Mouse (Mus musculus) liver, embryonic 14.5 days (tissue): Measurements from ENCODE around the gene Srsf2. TPM values are rescaled to one million over a fixed set of nuclear protein-coding genes. Genes with fewer than 3 reads are reported as not detected.

Source experiments
- ATAC-seq: fragments of 200-750 bp; cut with Nextera tagmentation; 2 replicates; pipeline ENCODE4 v1.8.0; 2017; ENCODE audit warnings: moderate number of reproducible peaks, mild to moderate bottlenecking, moderate library complexity; ENCODE audit not compliant: insufficient read depth
- DNase-seq, 3 experiments: peaks; one replicate each; pipeline ENCODE4 v3.0.0-alpha.2; 2012 to 2013; ENCODE audit warnings: low read depth in 3 of 3, low spot score in 3 of 3
- H3K27ac ChIP-seq: fragments of 300-500 bp; sonication (generic); 2 replicates; pipeline ENCODE4 v1.5.1; 2014; ENCODE audit warnings: moderate library complexity, mild to moderate bottlenecking, control low read depth, inconsistent platforms
- H3K27me3 ChIP-seq: fragments of 300-500 bp; sonication (generic); 2 replicates; pipeline ENCODE4 v1.6.1; 2014; ENCODE audit warnings: mild to moderate bottlenecking, low read length, moderate library complexity; ENCODE audit not compliant: control insufficient read depth, insufficient read depth
- H3K36me3 ChIP-seq: fragments of 300-500 bp; sonication (generic); replicated peaks from 2 replicates; pipeline ENCODE4 v1.6.1; 2014; ENCODE audit warnings: low read depth; ENCODE audit not compliant: control insufficient read depth, insufficient read depth
- H3K4me1 ChIP-seq, 2 experiments: fragments of 200-500 bp in 1 of 2; fragments of 300-500 bp in 1 of 2; sonication (generic) in 1 of 2; replicated peaks; 2 replicates each; pipeline ENCODE4 v1.6.1; 2012 to 2014; ENCODE audit warnings: antibody characterized with exemption in 1 of 2, inconsistent platforms in 1 of 2, low read length in 1 of 2; ENCODE audit not compliant: control insufficient read depth in 2 of 2, insufficient read depth in 2 of 2
- H3K4me2 ChIP-seq: fragments of 300-500 bp; sonication (generic); 2 replicates; pipeline ENCODE4 v1.6.1; 2014; ENCODE audit warnings: low read depth, mild to moderate bottlenecking, control low read depth, moderate library complexity
- H3K4me3 ChIP-seq, 2 experiments: fragments of 200-500 bp in 1 of 2; fragments of 300-500 bp in 1 of 2; sonication (generic) in 1 of 2; 2 replicates each; pipeline ENCODE4 v1.5.1; 2012 to 2014; ENCODE audit warnings: low read depth in 2 of 2, low read length in 2 of 2, mild to moderate bottlenecking in 2 of 2, control low read depth in 1 of 2, inconsistent platforms in 1 of 2, moderate library complexity in 1 of 2; ENCODE audit not compliant: insufficient read depth in 1 of 2
- H3K9ac ChIP-seq: fragments of 300-500 bp; sonication (generic); replicated peaks from 2 replicates; pipeline ENCODE4 v1.6.1; 2014; ENCODE audit warnings: mild to moderate bottlenecking, control low read depth, moderate library complexity
- H3K9me3 ChIP-seq: fragments of 300-500 bp; sonication (generic); 2 replicates; pipeline ENCODE4 v1.6.1; 2016; ENCODE audit warnings: low read length, mixed read lengths; ENCODE audit not compliant: control insufficient read depth
- CTCF ChIP-seq: IDR thresholded peaks from 2 replicates; pipeline ENCODE4 v1.5.1; 2016; ENCODE audit warnings: antibody characterized with exemption, low read depth, control low read depth
- EP300 ChIP-seq: IDR thresholded peaks from 2 replicates; pipeline ENCODE4 v1.6.1; 2016; ENCODE audit warnings: antibody characterized with exemption, low read depth
- WGBS: fragments of 180-500 bp; shearing (Covaris S2); extraction: QIAGEN DNeasy Blood & Tissue Kit; methylation state at CpG from one replicate; pipeline ENCODE4 v1.1.7; 2014; ENCODE audit not compliant: insufficient replicate concordance; 5-methylcytosine and 5-hydroxymethylcytosine counted together
- polyA plus RNA-seq, 2 experiments: library from polyadenylated mRNA; depleted of rRNA in 1 of 2; stranded (reverse) in 1 of 2; unstranded in 1 of 2; fragments of >200 nt; fragmentation: Nextera tagmentation in 1 of 2; extraction: Ambion mirVana in 1 of 2; gene quantifications; 2 replicates each; pipeline versions ENCODE4 v1.2.1 to v1.2.3; 2012 to 2014

Gene Srsf2
- polyA plus RNA-seq, 2 experiments: 334 to 426 TPM

GRCm38 (mm10) chr11:116854279-116854678 lies 1.4 kb upstream of the Srsf2 start:
- TF ChIP-seq EP300 (no peak), CTCF (no peak)
- peaks cover 8 to 9% of the 10 kb centered on the region in 2 experiments; a peak in 3 of 4 replicates for H3K4me1 ChIP-seq
- H3K4me2 ChIP-seq: peak overlapping the region; percentile 95
- H3K27me3 ChIP-seq: no peaks in the 10 kb centered on the region
- no peaks in the 10 kb centered on the region for H3K9me3 ChIP-seq
- peak overlapping the region; percentile 69 for H3K9ac ChIP-seq
- DNase-seq: no peak
- peak overlapping the region; percentile 70 to 88 for H3K4me3 ChIP-seq
- peak overlapping the region; percentile 79; the same call in 1 of the 2 replicates for H3K27ac ChIP-seq
- peaks cover 26% of the 10 kb centered on the region for H3K36me3 ChIP-seq
- WGBS: 16% methylated on average over 10 of the region's 10 CpGs
- no peak for ATAC-seq

GRCm38 (mm10) chr11:116853512-116853928 lies 626 bp upstream of the Srsf2 start:
- peak overlapping the region; percentile 69 for H3K9ac ChIP-seq
- no peaks in the 10 kb centered on the region for H3K9me3 ChIP-seq
- no peaks in the 10 kb centered on the region for H3K27me3 ChIP-seq
- WGBS: under 1% methylated on average over 36 of the region's 36 CpGs
- ATAC-seq: peak; percentile 84
- H3K27ac ChIP-seq: peak overlapping the region; percentile 79
- peak overlapping the region; percentile 95 for H3K4me2 ChIP-seq
- peaks cover 8 to 9% of the 10 kb centered on the region in 2 experiments; a peak in 3 of 4 replicates for H3K4me1 ChIP-seq
- peak; percentile 84 to 90 (median 85) for DNase-seq
- TF ChIP-seq CTCF: no peak
- peak; percentile 71 for TF ChIP-seq EP300
- H3K4me3 ChIP-seq: peak overlapping the region; percentile 70 to 88
- peaks cover 34% of the 10 kb centered on the region for H3K36me3 ChIP-seq

GRCm38 (mm10) chr11:116852291-116852890 lies 503 bp downstream of the Srsf2 start, which contains the start of gene Mfsd11:
Mfsd11 (plus strand) TSS chr11:116852440.
- TF ChIP-seq EP300: no peak
- Histone ChIP-seq H3K9me3 (no peaks in the 10 kb centered on the region), H3K27ac (peak within 1 kb of the TSS; percentile 82), H3K4me3 (peak within 1 kb of the TSS; percentile 70 to 88), H3K27me3 (no peaks in the 10 kb centered on the region), H3K4me2 (peak within 1 kb of the TSS; percentile 95), H3K9ac (peak within 1 kb of the TSS; percentile 96), H3K4me1 (peaks cover 8 to 9% of the 10 kb centered on the region in 2 experiments; a peak in 3 of 4 replicates), H3K36me3 (peaks cover 45% of the 10 kb centered on the region)
- DNase-seq (peak; percentile 62 to 63 (median 62)), ATAC-seq (peak; percentile 53)
- WGBS: 1% methylated on average over 85 of the region's 91 CpGs

GRCm38 (mm10) chr11:116851576-116852290 lies 1.2 kb downstream of the Srsf2 start:
- DNase-seq: no peak

More at GRCm38 (mm10) chr11:116851576-116852290, 1.2 kb downstream of the Srsf2 start:
- H3K4me2 ChIP-seq: peak overlapping the region; percentile 93
- peak overlapping the region; percentile 82 for H3K27ac ChIP-seq
- TF ChIP-seq CTCF (no peak), EP300 (no peak)
- peaks cover 48% of the 10 kb centered on the region for H3K36me3 ChIP-seq
- no peaks in the 10 kb centered on the region for H3K9me3 ChIP-seq
- H3K9ac ChIP-seq: peak overlapping the region; percentile 96
- peaks cover 8 to 9% of the 10 kb centered on the region in 2 experiments; a peak in 3 of 4 replicates for H3K4me1 ChIP-seq
- no peaks in the 10 kb centered on the region for H3K27me3 ChIP-seq
- WGBS: under 1% methylated on average over 29 of the region's 29 CpGs
- no peak for ATAC-seq
- H3K4me3 ChIP-seq: peak overlapping the region; percentile 70 to 72
